Comparison of ENCODE assay signal across 13 mouse cellular contexts in genomic region chr3:105018085-105018782, GRCm38 (mm10). TPM values are rescaled to one million over a fixed set of nuclear protein-coding genes. Genes with fewer than 3 reads are reported as not detected.
A peak's percentile ranks its signal among the peaks of the same experiment; 100 is the strongest.
DNase-seq lines count a peak whose midpoint lies in the region; ATAC-seq and TF ChIP-seq lines count a peak whose summit lies in the region.
"Had no signal": no experiment of that assay in that cellular context is flagged by ENCODE, and none has a peak within 500 bp of the region (broad histone marks: within the 10 kb centered on the region; RNA-seq: fewer than 3 reads in every experiment).

No protein-coding gene starts in this region.

- 89% methylated on average over 10 of the region's 10 CpGs for WGBS in neural tube, embryonic 13.5 days
- WGBS in neural tube, embryonic 15.5 days = 91% methylated on average over 10 of the region's 10 CpGs
- WGBS in liver, postnatal 0 days (ENCODE audit: insufficient replicate concordance) = 52% methylated on average over 10 of the region's 10 CpGs

- peak; percentile 77 for DNase-seq in heart, adult 8-10 months (ENCODE audit: low spot score)
- DNase-seq in heart, postnatal 10 days = no peak
- DNase-seq in liver, postnatal 0 days = no peak
- no peak for DNase-seq in spleen, adult 12 weeks (ENCODE audit: low spot score)
- DNase-seq in cerebellum, postnatal 36 days = no peak
- DNase-seq: adrenal gland, postnatal 14 days; cerebellum, adult 9-10 months; gastrocnemius, postnatal 25 days had no signal

- no peak for ATAC-seq in neural tube, embryonic 13.5 days (ENCODE audit: low read depth)
- no peak for ATAC-seq in neural tube, embryonic 15.5 days (ENCODE audit: low FRiP score)
- ATAC-seq in liver, postnatal 0 days = no peak
- ATAC-seq in monocyte, adult 5-6 weeks (replicated peaks; ENCODE audit: insufficient number of reproducible peaks, low FRiP score, low TSS enrichment, poor library complexity, severe bottlenecking) = no peak
- ATAC-seq: Patski had no signal

- H3K4me2 ChIP-seq in neural tube, embryonic 13.5 days = no peak overlapping the region
- no peak overlapping the region for H3K4me2 ChIP-seq in neural tube, embryonic 15.5 days
- no peak overlapping the region for H3K4me2 ChIP-seq in liver, postnatal 0 days (ENCODE audit: low read depth, low read length)

- H3K9ac ChIP-seq in neural tube, embryonic 13.5 days = no peak overlapping the region
- no peak overlapping the region for H3K9ac ChIP-seq in neural tube, embryonic 15.5 days (replicated peaks)
- no peak overlapping the region for H3K9ac ChIP-seq in liver, postnatal 0 days (replicated peaks)

- TF ChIP-seq EP300 in liver, postnatal 0 days (IDR thresholded peaks at IDR 0.05; ENCODE audit: low read depth) = peak; percentile 60; the same call in 1 of the 2 replicates

- H3K9me3 ChIP-seq in neural tube, embryonic 13.5 days = no peaks in the 10 kb centered on the region
- H3K9me3 ChIP-seq in neural tube, embryonic 15.5 days (replicated peaks) = no peaks in the 10 kb centered on the region
- no peaks in the 10 kb centered on the region for H3K9me3 ChIP-seq in liver, postnatal 0 days (ENCODE audit: low read length)

- TF ChIP-seq CTCF in liver, postnatal 0 days (IDR thresholded peaks at IDR 0.05; ENCODE audit: low read depth) = no peak

- peak overlapping the region; percentile 38; the same call in 1 of the 2 replicates for H3K27ac ChIP-seq in neural tube, embryonic 13.5 days (replicated peaks)
- H3K27ac ChIP-seq in neural tube, embryonic 15.5 days (replicated peaks) = no peak overlapping the region
- peak overlapping the region; percentile 64 for H3K27ac ChIP-seq in liver, postnatal 0 days (ENCODE audit: low read depth)

- peaks cover 12% of the 10 kb centered on the region for H3K4me1 ChIP-seq in neural tube, embryonic 13.5 days (replicated peaks)
- H3K4me1 ChIP-seq in neural tube, embryonic 15.5 days = peaks cover 4% of the 10 kb centered on the region
- H3K4me1 ChIP-seq in liver, postnatal 0 days (ENCODE audit: insufficient read depth) = 0 out of 2 replicates have a peak, but pooled peaks cover 6% of the 10 kb centered on the region

- no peaks in the 10 kb centered on the region for H3K27me3 ChIP-seq in neural tube, embryonic 13.5 days
- no peaks in the 10 kb centered on the region for H3K27me3 ChIP-seq in neural tube, embryonic 15.5 days (replicated peaks)
- H3K27me3 ChIP-seq in liver, postnatal 0 days (ENCODE audit: insufficient read depth, low read length) = no peaks in the 10 kb centered on the region
- H3K27me3 ChIP-seq: Patski had no signal

- H3K36me3 ChIP-seq in neural tube, embryonic 13.5 days = peaks cover 8% of the 10 kb centered on the region; the same call in 1 of the 2 replicates
- 0 out of 2 replicates have a peak, but pooled peaks cover 7% of the 10 kb centered on the region for H3K36me3 ChIP-seq in neural tube, embryonic 15.5 days
- no peaks in the 10 kb centered on the region for H3K36me3 ChIP-seq in liver, postnatal 0 days (replicated peaks; ENCODE audit: insufficient read depth, low read length)

- intact Hi-C loops in heart, postnatal 10 days (cut with DNase I) = no loop called here

- H3K4me3 ChIP-seq in neural tube, embryonic 13.5 days = no peak overlapping the region
- no peak overlapping the region for H3K4me3 ChIP-seq in neural tube, embryonic 15.5 days (replicated peaks)
- H3K4me3 ChIP-seq in liver, postnatal 0 days (ENCODE audit: low read depth, low read length) = no peak overlapping the region

RNA-seq across cellular contexts. Expression of gene Cttnbp2nl, which starts 34.7 kb away (rescaled TPM):
- 10 to 100 TPM; 14.0 to 21.4 (median 15.6) TPM for total RNA-seq in heart, adult 8-10 months (2022)
- 10 to 100 TPM; 33.4 to 33.5 TPM for total RNA-seq in heart, postnatal 10 days (2021)
- 52.8 and 59.4 TPM in 2 replicates for polyA plus RNA-seq in neural tube, embryonic 13.5 days (2015; fragmentation: Nextera tagmentation; extraction: Ambion mirVana)
- 35.8 and 38.8 TPM in 2 replicates for polyA plus RNA-seq in neural tube, embryonic 15.5 days (2015; fragmentation: Nextera tagmentation; extraction: Ambion mirVana)
- 2.2 and 4.2 TPM in 2 replicates for polyA plus RNA-seq in liver, postnatal 0 days (2015; fragmentation: Nextera tagmentation; extraction: Ambion mirVana)
- 0.19 to 0.53 TPM in 2 of 3 replicates, not detected in the other for total RNA-seq in monocyte, adult 5-6 weeks (2017)

RNA-seq across cellular contexts. Expression of gene 4930564D02Rik, which starts 48.4 kb away (rescaled TPM):
- total RNA-seq in heart, adult 8-10 months (2022) = not detected
- total RNA-seq in heart, postnatal 10 days (2021) = not detected
- polyA plus RNA-seq in neural tube, embryonic 13.5 days (2015; fragmentation: Nextera tagmentation; extraction: Ambion mirVana) = not detected in 2 replicates
- not detected in 2 replicates for polyA plus RNA-seq in neural tube, embryonic 15.5 days (2015; fragmentation: Nextera tagmentation; extraction: Ambion mirVana)
- not detected in 2 replicates for polyA plus RNA-seq in liver, postnatal 0 days (2015; fragmentation: Nextera tagmentation; extraction: Ambion mirVana)
- total RNA-seq in monocyte, adult 5-6 weeks (2017) = not detected in 3 replicates
- total RNA-seq: adrenal gland, postnatal 14 days; gastrocnemius, postnatal 25 days had no signal
- polyA plus RNA-seq: limb, embryonic 14.5 days; Patski had no signal

RNA-seq across cellular contexts. Expression of gene Wnt2b, which starts 56.5 kb away (rescaled TPM):
- total RNA-seq in heart, adult 8-10 months (2022) = 1 to 10 TPM in 1 of 4 experiments, under 1 TPM in 3; 0.38 to 2.0 (median 0.60) TPM
- total RNA-seq in heart, postnatal 10 days (2021) = 1 to 10 TPM in 1 of 2 experiments, under 1 TPM in 1; 0.84 to 2.1 TPM
- 0.47 and 0.80 TPM in 2 replicates for polyA plus RNA-seq in neural tube, embryonic 13.5 days (2015; fragmentation: Nextera tagmentation; extraction: Ambion mirVana)
- 0.78 and 0.88 TPM in 2 replicates for polyA plus RNA-seq in neural tube, embryonic 15.5 days (2015; fragmentation: Nextera tagmentation; extraction: Ambion mirVana)
- 0.07 and 0.09 TPM in 2 replicates for polyA plus RNA-seq in liver, postnatal 0 days (2015; fragmentation: Nextera tagmentation; extraction: Ambion mirVana)
- total RNA-seq in monocyte, adult 5-6 weeks (2017) = not detected in 3 replicates
